Mouse (Mus musculus) kidney, postnatal 0 days (tissue): ENCODE measurements around the gene Sh2b1. TPM values are rescaled to one million over a fixed set of nuclear protein-coding genes. Genes with fewer than 3 reads are reported as not detected.

Source experiments
- ATAC-seq: fragments of 200-750 bp; cut with Nextera tagmentation; replicated peaks from 2 replicates; pipeline ENCODE4 v1.8.0; 2017; ENCODE audit warnings: low read depth, moderate number of reproducible peaks, moderate TSS enrichment, moderate library complexity; ENCODE audit not compliant: low FRiP score
- DNase-seq: peaks from one replicate; pipeline ENCODE4 v3.0.0-alpha.2; 2016; ENCODE audit warnings: low spot score
- H3K27ac ChIP-seq: fragments of 300-500 bp; sonication (generic); 2 replicates; pipeline ENCODE4 v1.5.1; 2014; ENCODE audit warnings: mild to moderate bottlenecking
- H3K27me3 ChIP-seq: fragments of 300-500 bp; sonication (generic); 2 replicates; pipeline ENCODE4 v1.6.1; 2014; ENCODE audit warnings: low read length, mixed read lengths; ENCODE audit not compliant: insufficient read depth
- H3K36me3 ChIP-seq: fragments of 300-500 bp; sonication (generic); 2 replicates; pipeline ENCODE4 v1.6.1; 2014; ENCODE audit warnings: low read length, mixed read lengths; ENCODE audit not compliant: insufficient read depth
- H3K4me1 ChIP-seq: fragments of 300-500 bp; sonication (generic); replicated peaks from 2 replicates; pipeline ENCODE4 v1.6.1; 2014; ENCODE audit warnings: antibody characterized with exemption, low read length, mixed read lengths; ENCODE audit not compliant: insufficient read depth
- H3K4me2 ChIP-seq: fragments of 300-500 bp; sonication (generic); 2 replicates; pipeline ENCODE4 v1.6.1; 2014; ENCODE audit warnings: mild to moderate bottlenecking, low read length, moderate library complexity, mixed read lengths
- H3K4me3 ChIP-seq: fragments of 300-500 bp; sonication (generic); replicated peaks from 2 replicates; pipeline ENCODE4 v1.5.1; 2014; ENCODE audit warnings: low read depth, low read length
- H3K9ac ChIP-seq: fragments of 300-500 bp; sonication (generic); 2 replicates; pipeline ENCODE4 v1.6.1; 2014; ENCODE audit warnings: low read depth, low read length
- H3K9me3 ChIP-seq: fragments of 300-500 bp; sonication (generic); replicated peaks from 2 replicates; pipeline ENCODE4 v1.6.1; 2016; ENCODE audit warnings: low read length, inconsistent platforms, mixed read lengths
- CTCF ChIP-seq: IDR thresholded peaks from 2 replicates; pipeline ENCODE4 v1.5.1; 2016; ENCODE audit warnings: antibody characterized with exemption, low read depth, mild to moderate bottlenecking, moderate library complexity
- WGBS: fragments of 180-500 bp; shearing (Covaris S2); extraction: QIAGEN DNeasy Blood & Tissue Kit; methylation state at CpG from one replicate; pipeline ENCODE4 v1.1.7; 2014; 5-methylcytosine and 5-hydroxymethylcytosine counted together
- polyA plus RNA-seq: library from polyadenylated mRNA; unstranded; fragments of >200 nt; fragmentation: Nextera tagmentation; extraction: Ambion mirVana; gene quantifications from 2 replicates; pipeline ENCODE4 v1.2.1, GENCODE M21; 2015

Sh2b1 gene
- polyA plus RNA-seq, 1 experiment from 2014 or later = 44.8 TPM

DNA sequence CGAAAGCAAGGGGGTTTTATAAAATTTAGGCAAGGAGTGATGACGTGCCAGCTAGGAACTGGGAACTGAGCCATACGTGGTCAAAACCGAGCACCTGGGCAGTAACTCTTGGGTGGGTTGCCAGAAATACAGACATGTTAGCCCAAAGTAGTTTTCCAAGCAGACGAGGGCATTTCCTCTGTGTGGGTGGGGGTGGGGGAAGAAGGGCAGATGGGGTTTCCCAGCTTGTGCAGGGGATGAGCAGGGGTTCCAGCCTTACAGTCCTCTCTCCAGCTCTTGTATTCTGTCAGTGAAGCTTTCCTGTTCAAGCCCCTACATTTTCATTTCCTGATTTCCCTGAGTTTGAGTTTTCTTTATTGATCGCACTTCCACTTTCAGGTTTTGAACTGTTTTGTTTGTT, 51.1 kb downstream of the Sh2b1 start:
- H3K27ac ChIP-seq = no peak overlapping the region
- H3K9me3 ChIP-seq = no peaks in the 10 kb centered on the region
- H3K27me3 ChIP-seq = no peaks in the 10 kb centered on the region
- no peaks in the 10 kb centered on the region for H3K36me3 ChIP-seq
- no peak for ATAC-seq
- H3K4me1 ChIP-seq = no peaks in the 10 kb centered on the region
- no peak overlapping the region for H3K4me2 ChIP-seq
- no peak for DNase-seq
- H3K4me3 ChIP-seq = no peak overlapping the region
- H3K9ac ChIP-seq = no peak overlapping the region
- no peak for TF ChIP-seq CTCF
- 83% methylated on average over 6 of the region's 6 CpGs for WGBS

DNA sequence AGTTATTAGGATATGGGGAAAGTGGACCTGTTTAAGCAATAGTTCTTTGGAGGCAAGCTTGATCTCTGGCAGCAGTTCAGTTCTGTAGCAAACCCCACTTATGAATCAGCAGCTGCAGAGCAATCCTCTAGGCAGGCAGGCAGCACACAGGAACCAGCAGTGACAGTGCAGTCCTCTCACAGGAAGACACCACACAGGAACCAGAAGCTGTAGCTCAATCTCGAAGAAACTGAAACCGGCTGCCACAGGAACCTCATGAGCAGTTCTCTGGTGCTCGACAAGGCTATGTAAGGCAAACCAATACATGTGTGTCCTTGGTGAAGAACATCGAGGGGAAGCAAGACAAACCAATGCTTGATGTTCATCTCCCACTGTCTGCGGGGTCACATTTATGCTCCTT, 53.5 kb downstream of the Sh2b1 start:
- no peaks in the 10 kb centered on the region for H3K4me1 ChIP-seq
- no peak overlapping the region for H3K9ac ChIP-seq
- no peak for TF ChIP-seq CTCF
- ATAC-seq (no peak), DNase-seq (no peak)
- H3K27ac ChIP-seq = no peak overlapping the region
- no peaks in the 10 kb centered on the region for H3K27me3 ChIP-seq
- no peak overlapping the region for H3K4me3 ChIP-seq
- no peaks in the 10 kb centered on the region for H3K9me3 ChIP-seq
- no peaks in the 10 kb centered on the region for H3K36me3 ChIP-seq
- no peak overlapping the region for H3K4me2 ChIP-seq
- 87% methylated on average over 5 of the region's 5 CpGs for WGBS

DNA sequence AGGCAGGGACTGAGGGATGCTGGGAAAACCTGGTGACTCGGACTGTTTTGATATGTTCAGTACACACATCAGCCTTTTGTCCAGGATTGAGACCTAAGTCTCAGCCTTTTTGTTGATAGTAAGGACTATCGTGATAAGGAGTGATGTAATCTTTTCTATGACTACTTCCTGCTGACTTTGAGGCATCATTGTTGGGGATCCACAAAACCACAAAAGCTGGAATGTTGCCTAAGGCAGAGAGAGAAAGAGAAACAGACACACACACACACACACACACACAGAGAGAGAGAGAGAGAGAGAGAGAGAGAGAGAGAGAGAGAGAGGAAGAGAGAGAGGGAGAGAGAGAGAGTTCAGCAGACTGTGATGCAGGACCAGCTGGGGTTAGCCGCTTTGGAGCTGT, 56.7 kb downstream of the Sh2b1 start:
- 43% methylated on average over 3 of the region's 3 CpGs for WGBS
- TF ChIP-seq CTCF = no peak
- H3K27ac ChIP-seq = no peak overlapping the region
- no peak overlapping the region for H3K4me2 ChIP-seq
- no peak for ATAC-seq
- no peak for DNase-seq
- H3K9me3 ChIP-seq = no peaks in the 10 kb centered on the region
- no peaks in the 10 kb centered on the region for H3K27me3 ChIP-seq
- no peaks in the 10 kb centered on the region for H3K36me3 ChIP-seq
- H3K4me3 ChIP-seq = no peak overlapping the region
- H3K9ac ChIP-seq = no peak overlapping the region
- no peaks in the 10 kb centered on the region for H3K4me1 ChIP-seq

DNA sequence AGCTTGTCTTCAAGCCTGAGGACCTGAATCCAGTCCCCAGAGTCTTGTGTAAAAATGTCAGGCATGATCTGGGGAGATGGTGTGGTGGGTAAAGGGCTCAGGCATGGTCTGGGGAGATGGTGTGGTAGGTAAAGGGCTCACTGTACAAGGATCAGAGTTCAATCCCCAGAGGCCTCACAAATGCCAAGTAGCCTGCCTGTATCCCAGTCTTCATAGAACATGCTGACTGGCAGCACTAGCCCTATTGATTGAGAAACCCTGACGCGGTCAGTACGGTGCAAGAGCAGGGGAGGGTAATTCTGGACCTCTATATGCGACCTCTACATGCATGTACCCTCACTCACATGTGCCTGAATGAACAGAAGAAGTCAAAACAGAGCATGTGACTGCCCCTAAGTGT, 57.6 kb downstream of the Sh2b1 start:
- Histone ChIP-seq H3K4me2 (no peak overlapping the region), H3K9ac (no peak overlapping the region), H3K27ac (no peak overlapping the region), H3K9me3 (no peaks in the 10 kb centered on the region), H3K4me1 (no peaks in the 10 kb centered on the region), H3K36me3 (no peaks in the 10 kb centered on the region), H3K4me3 (no peak overlapping the region), H3K27me3 (no peaks in the 10 kb centered on the region)
- WGBS = 91% methylated on average over 4 of the region's 4 CpGs
- DNase-seq (no peak), ATAC-seq (no peak)
- TF ChIP-seq CTCF = no peak

DNA sequence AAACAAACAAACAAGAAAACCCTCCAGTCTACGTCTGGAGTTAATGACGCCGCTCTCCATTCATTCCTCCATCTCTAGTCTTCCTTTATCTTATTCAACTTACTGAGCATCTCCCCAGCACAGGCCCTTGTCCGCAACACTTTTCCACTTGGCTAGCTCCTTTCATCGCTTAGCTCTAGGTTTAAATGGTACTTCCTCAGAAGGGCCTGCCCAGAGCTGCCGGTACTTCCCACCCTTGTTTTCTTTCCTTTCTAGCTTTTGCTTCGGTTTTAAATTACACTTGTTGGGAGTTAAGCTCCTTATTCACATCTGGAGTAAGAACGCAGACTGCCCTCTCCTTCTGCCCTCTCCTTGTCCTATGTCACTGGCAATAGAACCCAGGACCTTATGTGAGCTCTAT, 58.2 kb downstream of the Sh2b1 start:
- Histone ChIP-seq H3K4me1 (no peaks in the 10 kb centered on the region), H3K4me3 (no peak overlapping the region), H3K36me3 (no peaks in the 10 kb centered on the region), H3K9ac (no peak overlapping the region), H3K27me3 (no peaks in the 10 kb centered on the region), H3K9me3 (no peaks in the 10 kb centered on the region), H3K4me2 (no peak overlapping the region), H3K27ac (no peak overlapping the region)
- no peak for ATAC-seq
- DNase-seq = no peak
- TF ChIP-seq CTCF = no peak
- 39% methylated on average over 8 of the region's 8 CpGs for WGBS

Other genes with a start within 250 kb of the Sh2b1 start
- 17.7 and 19.7 TPM in 2 replicates for gene Sbk1, start 202.8 kb downstream of the Sh2b1 start, polyA plus RNA-seq
- gene Lat, start 105.9 kb downstream of the Sh2b1 start, polyA plus RNA-seq = 0.93 and 1.1 TPM in 2 replicates
- 57.6 and 62.8 TPM in 2 replicates for gene Spns1, start 98.0 kb downstream of the Sh2b1 start, polyA plus RNA-seq
- 2.0 and 2.5 TPM in 2 replicates for gene Nfatc2ip, start 78.7 kb downstream of the Sh2b1 start, polyA plus RNA-seq
- gene Cd19, start 60.5 kb downstream of the Sh2b1 start, polyA plus RNA-seq = 0.10 and 0.16 TPM in 2 replicates
- 29.7 and 31.7 TPM in 2 replicates for gene Rabep2, start 46.7 kb downstream of the Sh2b1 start, polyA plus RNA-seq
- gene Atp2a1, start 12.3 kb downstream of the Sh2b1 start, polyA plus RNA-seq = 0.45 and 0.71 TPM in 2 replicates
- 117 and 134 TPM in 2 replicates for gene Tufm, start 11.9 kb upstream of the Sh2b1 start, polyA plus RNA-seq
- gene Atxn2l, start 28.0 kb upstream of the Sh2b1 start, polyA plus RNA-seq = 30.2 and 30.3 TPM in 2 replicates
- 213 and 217 TPM in 2 replicates for gene Eif3c, start 91.0 kb upstream of the Sh2b1 start, polyA plus RNA-seq
- gene Apobr, start 109.5 kb upstream of the Sh2b1 start, polyA plus RNA-seq = 1.2 and 1.3 TPM in 2 replicates
- 34.4 and 36.9 TPM in 2 replicates for gene Cln3, start 110.4 kb upstream of the Sh2b1 start, polyA plus RNA-seq
- not detected in 2 replicates for gene Il27, start 119.5 kb upstream of the Sh2b1 start, polyA plus RNA-seq
- 24.5 and 24.8 TPM in 2 replicates for gene Nupr1, start 155.4 kb upstream of the Sh2b1 start, polyA plus RNA-seq
- gene Sgf29, start 173.9 kb upstream of the Sh2b1 start, polyA plus RNA-seq = 37.8 and 38.6 TPM in 2 replicates
- gene Sult1a1, start 201.0 kb upstream of the Sh2b1 start, polyA plus RNA-seq = 13.4 and 17.3 TPM in 2 replicates
- 140 and 145 TPM in 2 replicates for gene Bola2, start 220.0 kb upstream of the Sh2b1 start, polyA plus RNA-seq
- gene Slx1b, start 220.4 kb upstream of the Sh2b1 start, polyA plus RNA-seq = 7.1 and 9.0 TPM in 2 replicates
- 13.1 and 14.6 TPM in 2 replicates for gene Coro1a, start 232.4 kb upstream of the Sh2b1 start, polyA plus RNA-seq